Mouse (Mus musculus): Measurements from ENCODE around the gene Tcn2. TPM values are rescaled to one million over a fixed set of nuclear protein-coding genes. Genes with fewer than 3 reads are reported as not detected.

Tcn2 gene
- 57.5 and 63.7 TPM in 2 replicates for polyA plus RNA-seq (2015; fragmentation: Nextera tagmentation; extraction: Ambion mirVana)

- Histone ChIP-seq H3K27ac (no peak within 1 kb of the TSS), H3K9me3 (no peaks in the 10 kb centered on the region), H3K4me2 (replicated peaks) (peak within 1 kb of the TSS; percentile 74), H3K4me3 (replicated peaks) (peak within 1 kb of the TSS; percentile 49), H3K36me3 (no peaks in the 10 kb centered on the region), H3K27me3 (replicated peaks) (no peaks in the 10 kb centered on the region), H3K9ac (peak within 1 kb of the TSS; percentile 42), H3K4me1 (replicated peaks) (peaks cover 7% of the 10 kb centered on the region; the same call in 1 of the 2 replicates)
- WGBS: under 1% methylated on average over 19 of the region's 26 CpGs
- ATAC-seq: peak; percentile 95
Observed at GRCm38 (mm10) chr11:3931511-3932211, at the start of gene Tcn2. Gene Tcn2 (minus strand): TSS chr11:3932159.

GRCm38 (mm10) chr11:3981536-3981935 lies 49.6 kb upstream of the Tcn2 start:
- H3K9ac ChIP-seq: no peak overlapping the region
- no peaks in the 10 kb centered on the region; the same call in 1 of the 2 replicates for H3K4me1 ChIP-seq (replicated peaks)
- H3K9me3 ChIP-seq: no peaks in the 10 kb centered on the region
- peaks cover 29% of the 10 kb centered on the region for H3K36me3 ChIP-seq
- peaks cover 13% of the 10 kb centered on the region for H3K27me3 ChIP-seq (replicated peaks)
- H3K4me3 ChIP-seq (replicated peaks): no peak overlapping the region
- no peak for ATAC-seq
- WGBS: 61% methylated on average over 6 of the region's 6 CpGs
- peak overlapping the region; percentile 68; the same call in 1 of the 2 replicates for H3K27ac ChIP-seq
- no peak overlapping the region for H3K4me2 ChIP-seq (replicated peaks)

- 91% methylated on average over 5 of the region's 5 CpGs for WGBS
- H3K9me3 ChIP-seq: no peaks in the 10 kb centered on the region
- H3K4me2 ChIP-seq (replicated peaks): no peak overlapping the region
- no peak for ATAC-seq
- H3K9ac ChIP-seq: no peak overlapping the region
- no peak overlapping the region for H3K27ac ChIP-seq
- H3K4me1 ChIP-seq (replicated peaks): no peaks in the 10 kb centered on the region; the same call in 1 of the 2 replicates
- peaks cover 57% of the 10 kb centered on the region for H3K36me3 ChIP-seq
- H3K4me3 ChIP-seq (replicated peaks): no peak overlapping the region
- peaks cover 4% of the 10 kb centered on the region for H3K27me3 ChIP-seq (replicated peaks)
Observed at GRCm38 (mm10) chr11:3978421-3978820, 46.5 kb upstream of the Tcn2 start.

- no peak within 1 kb of the TSS for H3K9ac ChIP-seq
- no peaks in the 10 kb centered on the region for H3K4me1 ChIP-seq (replicated peaks)
- no peaks in the 10 kb centered on the region for H3K27me3 ChIP-seq (replicated peaks)
- H3K9me3 ChIP-seq: no peaks in the 10 kb centered on the region
- 91% methylated on average over 6 of the region's 6 CpGs for WGBS
- no peak within 1 kb of the TSS for H3K4me3 ChIP-seq (replicated peaks)
- H3K27ac ChIP-seq: no peak within 1 kb of the TSS
- H3K4me2 ChIP-seq (replicated peaks): no peak within 1 kb of the TSS
- peaks cover 62% of the 10 kb centered on the region for H3K36me3 ChIP-seq
- ATAC-seq: no peak
Observed at GRCm38 (mm10) chr11:3976678-3977077, 44.7 kb upstream of the Tcn2 start, which contains the start of gene 4930556J24Rik. Gene 4930556J24Rik (minus strand): TSS chr11:3976778.

- 77% methylated on average over 3 of the region's 3 CpGs for WGBS
- no peak for ATAC-seq
- H3K4me3 ChIP-seq (replicated peaks): no peak overlapping the region
- H3K4me1 ChIP-seq (replicated peaks): no peaks in the 10 kb centered on the region
- H3K36me3 ChIP-seq: peaks cover 70% of the 10 kb centered on the region
- H3K4me2 ChIP-seq (replicated peaks): no peak overlapping the region
- H3K9me3 ChIP-seq: no peaks in the 10 kb centered on the region
- H3K27me3 ChIP-seq (replicated peaks): no peaks in the 10 kb centered on the region
- H3K9ac ChIP-seq: no peak overlapping the region
- no peak overlapping the region for H3K27ac ChIP-seq
Observed at GRCm38 (mm10) chr11:3974311-3974710, 42.4 kb upstream of the Tcn2 start.

- Histone ChIP-seq H3K9ac (no peak overlapping the region), H3K27me3 (replicated peaks) (no peaks in the 10 kb centered on the region), H3K4me1 (replicated peaks) (no peaks in the 10 kb centered on the region), H3K27ac (no peak overlapping the region), H3K9me3 (no peaks in the 10 kb centered on the region), H3K4me3 (replicated peaks) (no peak overlapping the region), H3K4me2 (replicated peaks) (no peak overlapping the region), H3K36me3 (peaks cover 66% of the 10 kb centered on the region)
- ATAC-seq: no peak
- 96% methylated on average over 7 of the region's 7 CpGs for whole genome bisulfite sequencing
Observed at GRCm38 (mm10) chr11:3973081-3973480, 41.1 kb upstream of the Tcn2 start.

GRCm38 (mm10) chr11:3970361-3970760 lies 38.4 kb upstream of the Tcn2 start:
- Histone ChIP-seq H3K4me1 (replicated peaks) (peaks cover 2% of the 10 kb centered on the region; the same call in 1 of the 2 replicates), H3K27me3 (replicated peaks) (no peaks in the 10 kb centered on the region), H3K36me3 (peaks cover 42% of the 10 kb centered on the region), H3K27ac (no peak overlapping the region), H3K4me3 (replicated peaks) (no peak overlapping the region), H3K9ac (no peak overlapping the region), H3K4me2 (replicated peaks) (no peak overlapping the region), H3K9me3 (no peaks in the 10 kb centered on the region)
- WGBS: 92% methylated on average over 7 of the region's 7 CpGs
- ATAC-seq: no peak

- no peak for ATAC-seq
- no peak overlapping the region for H3K27ac ChIP-seq
- H3K4me3 ChIP-seq (replicated peaks): no peak overlapping the region
- 76% methylated on average over 3 of the region's 3 CpGs for WGBS
- no peaks in the 10 kb centered on the region for H3K27me3 ChIP-seq (replicated peaks)
- peaks cover 5% of the 10 kb centered on the region for H3K4me1 ChIP-seq (replicated peaks)
- no peaks in the 10 kb centered on the region for H3K9me3 ChIP-seq
- H3K4me2 ChIP-seq (replicated peaks): no peak overlapping the region
- H3K9ac ChIP-seq: no peak overlapping the region
- peaks cover 37% of the 10 kb centered on the region for H3K36me3 ChIP-seq
Observed at GRCm38 (mm10) chr11:3969837-3970236, 37.9 kb upstream of the Tcn2 start.

- peak; percentile 4; the same call in 1 of the 2 replicates for ATAC-seq
- peak overlapping the region; percentile 69 for H3K4me3 ChIP-seq (replicated peaks)
- WGBS: 12% methylated on average over 11 of the region's 11 CpGs
- H3K9ac ChIP-seq: peak overlapping the region; percentile 89
- peak overlapping the region; percentile 52 for H3K27ac ChIP-seq
- peaks cover 5% of the 10 kb centered on the region for H3K4me1 ChIP-seq (replicated peaks)
- peak overlapping the region; percentile 62 for H3K4me2 ChIP-seq (replicated peaks)
- peaks cover 9% of the 10 kb centered on the region for H3K36me3 ChIP-seq
- no peaks in the 10 kb centered on the region for H3K9me3 ChIP-seq
- no peaks in the 10 kb centered on the region for H3K27me3 ChIP-seq (replicated peaks)
Observed at GRCm38 (mm10) chr11:3964416-3965172, 32.6 kb upstream of the Tcn2 start.

GRCm38 (mm10) chr11:3963610-3964415 lies 31.9 kb upstream of the Tcn2 start, which contains the start of gene Pes1:
Gene Pes1 (plus strand): TSS chr11:3963975.
- Histone ChIP-seq H3K9me3 (no peaks in the 10 kb centered on the region), H3K27ac (peak within 1 kb of the TSS; percentile 52), H3K4me2 (replicated peaks) (peak within 1 kb of the TSS; percentile 62), H3K9ac (peak within 1 kb of the TSS; percentile 89), H3K27me3 (replicated peaks) (no peaks in the 10 kb centered on the region), H3K4me3 (replicated peaks) (peak within 1 kb of the TSS; percentile 69), H3K36me3 (peaks cover 5% of the 10 kb centered on the region; the same call in 1 of the 2 replicates), H3K4me1 (replicated peaks) (peaks cover 5% of the 10 kb centered on the region)
- WGBS: under 1% methylated on average over 31 of the region's 31 CpGs
- ATAC-seq: peak; percentile 96

- Histone ChIP-seq H3K9me3 (no peaks in the 10 kb centered on the region), H3K4me2 (replicated peaks) (peak overlapping the region; percentile 62), H3K9ac (peak overlapping the region; percentile 21; the same call in 1 of the 2 replicates), H3K4me3 (replicated peaks) (peak overlapping the region; percentile 69), H3K27me3 (replicated peaks) (no peaks in the 10 kb centered on the region), H3K36me3 (peaks cover under 1% of the 10 kb centered on the region; the same call in 1 of the 2 replicates), H3K4me1 (replicated peaks) (peaks cover 5% of the 10 kb centered on the region), H3K27ac (no peak overlapping the region)
- WGBS: 81% methylated on average over 10 of the region's 10 CpGs
- peak; percentile 32 for ATAC-seq
Observed at GRCm38 (mm10) chr11:3963155-3963554, 31.2 kb upstream of the Tcn2 start.

- Histone ChIP-seq H3K4me1 (replicated peaks) (peaks cover 5% of the 10 kb centered on the region), H3K36me3 (no peaks in the 10 kb centered on the region), H3K27ac (no peak overlapping the region), H3K9ac (no peak overlapping the region), H3K4me3 (replicated peaks) (no peak overlapping the region), H3K4me2 (replicated peaks) (no peak overlapping the region), H3K27me3 (replicated peaks) (no peaks in the 10 kb centered on the region), H3K9me3 (no peaks in the 10 kb centered on the region)
- no peak for ATAC-seq
- 72% methylated on average over 3 of the region's 3 CpGs for WGBS
Observed at GRCm38 (mm10) chr11:3961761-3962160, 29.8 kb upstream of the Tcn2 start.
